In genomic region chr9:80089409-80089808, GRCm38 (mm10) we compare ENCODE assay signal across 17 mouse cellular contexts.
"Had no signal": no experiment of that assay in that cellular context is flagged by ENCODE, and none has a peak within 500 bp of the region (broad histone marks: within the 10 kb centered on the region; RNA-seq: fewer than 3 reads in every experiment).

No protein-coding gene starts in this region.

- H3K9ac ChIP-seq: limb, embryonic 12.5 days; limb, embryonic 15.5 days; liver, embryonic 14.5 days; liver, postnatal 0 days had no signal

- ATAC-seq: intestine, embryonic 16.5 days; liver, postnatal 0 days had no signal

- H3K9me3 ChIP-seq: limb, embryonic 12.5 days; limb, embryonic 15.5 days had no signal

- H3K27me3 ChIP-seq: limb, embryonic 12.5 days; limb, embryonic 15.5 days had no signal

- H3K4me3 ChIP-seq: limb, embryonic 12.5 days; limb, embryonic 15.5 days; myocyte had no signal

- H3K36me3 ChIP-seq: limb, embryonic 12.5 days had no signal

- H3K27ac ChIP-seq: kidney, postnatal 0 days; limb, embryonic 12.5 days; limb, embryonic 15.5 days; liver, embryonic 14.5 days had no signal

- H3K4me2 ChIP-seq: limb, embryonic 12.5 days; limb, embryonic 15.5 days; liver, embryonic 11.5 days; midbrain, embryonic 11.5 days had no signal

- DNase-seq: kidney, adult 2 months; kidney, postnatal 36 days; left cerebral cortex, postnatal 4 days; liver, postnatal 0 days; lung, postnatal 14 days; lung, postnatal 4 days; midbrain, embryonic 14.5 days; thymus, adult 18-20 months; thymus, postnatal 36 days had no signal
